Mouse (Mus musculus) Patski (cell line): ENCODE data around the gene Slc5a10. TPM values are rescaled to one million over a fixed set of nuclear protein-coding genes. Genes with fewer than 3 reads are reported as not detected.

Experiments
- ATAC-seq: fragments of 100-300 bp; one replicate; pipeline ENCODE4 v1.8.0; 2021
- CTCF ChIA-PET: fragments of 350-600 bp; sonication (Branson Sonifier 250); formaldehyde crosslinking; loops from one replicate; lab custom pipeline; 2022; ENCODE audit warnings: inconsistent platforms; lab: Charles Lee
- POLR2A ChIA-PET: fragments of 350-600 bp; sonication (Branson Sonifier 250); formaldehyde crosslinking; loops from one replicate; lab custom pipeline; 2022; ENCODE audit warnings: antibody characterized with exemption, inconsistent platforms; lab: Charles Lee
- DNase-seq: peaks from one replicate; pipeline ENCODE4 v3.0.0-alpha.2; 2011; ENCODE audit warnings: low read depth, low spot score
- H3K27me3 ChIP-seq: fragments of 371-371 bp; one replicate; pipeline ENCODE4 v1.5.1; 2021
- CTCF ChIP-seq: fragments of 100-300 bp; IDR thresholded peaks from one replicate; pipeline ENCODE4 v1.5.1; 2021
- in situ Hi-C: fragments of 300-500 bp; cut with MboI; formaldehyde crosslinking; loops from 3 replicates; pipeline ENCODE4 v1.11.1; 2018; ENCODE audit warnings: low pct_unique_long_range_greater_than_20kb, mixed read lengths
- polyA plus RNA-seq: library from polyadenylated mRNA; unstranded; gene quantifications from one replicate; pipeline ENCODE4 v1.2.3, GENCODE M21; 2021

Gene Slc5a10
- polyA plus RNA-seq, 1 experiment from 2014 or later: not detected

DNA sequence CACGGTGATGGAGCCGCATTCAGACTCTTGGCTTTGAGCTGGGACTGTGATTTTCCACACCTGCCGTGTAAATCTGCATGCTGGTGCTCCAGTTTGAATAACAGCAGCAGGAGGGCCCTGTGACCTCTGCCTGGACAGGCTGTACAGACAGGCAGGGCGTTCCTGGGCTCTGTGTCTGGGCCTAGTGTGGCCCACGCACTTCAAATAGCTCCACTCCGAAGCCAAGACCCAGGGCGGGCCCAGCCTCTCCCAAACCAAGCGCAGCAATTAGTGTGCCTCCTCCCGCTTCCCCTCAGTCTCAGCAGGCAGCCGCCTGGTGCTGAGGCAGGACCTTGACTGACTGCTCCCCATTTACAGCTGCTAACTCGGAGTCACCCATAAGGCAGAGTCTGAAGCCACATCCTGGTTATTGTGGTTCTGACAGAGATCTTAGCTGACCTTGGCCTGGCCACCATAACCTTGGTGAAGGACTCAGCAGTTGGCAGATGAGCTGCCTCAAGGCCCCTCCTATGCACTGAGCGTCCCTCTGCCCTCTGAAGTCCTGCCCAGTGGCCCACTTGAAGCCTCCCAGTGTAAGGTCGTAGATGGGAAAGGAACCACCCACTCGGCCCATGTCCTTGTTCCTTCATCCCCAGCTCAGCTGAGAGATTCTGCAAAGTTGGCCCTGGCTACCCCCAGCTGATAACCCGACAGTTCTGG lies 7.3 kb downstream of the Slc5a10 start:
- TF ChIP-seq CTCF: no peak
- no peak for DNase-seq
- ChIA-PET POLR2A (no interaction called here), CTCF (interaction anchor here (0.8 to 3.3 kb wide), 4 partner anchors 47 to 89 kb away, joined by 3 to 39 read pairs (median 22); no protein-coding TSS in a partner anchor)
- H3K27me3 ChIP-seq: no peaks in the 10 kb centered on the region
- no peak for ATAC-seq
- in situ Hi-C loops: no loop called here

DNA sequence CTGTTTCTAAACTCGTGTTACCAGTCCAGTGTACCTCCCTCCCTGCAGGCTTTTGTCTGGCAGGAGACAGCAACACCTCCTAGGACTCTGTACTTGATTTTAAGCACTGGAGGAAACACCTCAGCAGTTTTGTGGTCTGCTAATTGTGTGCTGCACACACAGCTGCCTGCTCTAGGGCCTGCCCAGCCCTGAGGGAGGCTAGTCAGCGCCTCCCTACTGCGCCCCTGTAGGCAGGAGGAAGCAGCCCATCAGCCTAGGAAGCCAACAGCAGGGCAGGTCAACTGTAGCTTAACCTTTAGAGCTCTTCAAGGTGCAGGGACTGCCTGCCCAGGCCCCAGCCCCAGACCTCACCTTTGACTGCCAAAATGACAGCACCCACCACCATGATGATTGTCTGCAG lies 11.7 kb downstream of the Slc5a10 start:
- CTCF ChIA-PET: interaction anchor here (0.8 to 1.6 kb wide), 2 partner anchors 17 to 43 kb away, joined by 4 to 5 read pairs; no protein-coding TSS in a partner anchor
- in situ Hi-C loops: loop anchor here (10.0 kb wide), 1 partner anchor 294 kb away; no protein-coding TSS in a partner anchor

DNA sequence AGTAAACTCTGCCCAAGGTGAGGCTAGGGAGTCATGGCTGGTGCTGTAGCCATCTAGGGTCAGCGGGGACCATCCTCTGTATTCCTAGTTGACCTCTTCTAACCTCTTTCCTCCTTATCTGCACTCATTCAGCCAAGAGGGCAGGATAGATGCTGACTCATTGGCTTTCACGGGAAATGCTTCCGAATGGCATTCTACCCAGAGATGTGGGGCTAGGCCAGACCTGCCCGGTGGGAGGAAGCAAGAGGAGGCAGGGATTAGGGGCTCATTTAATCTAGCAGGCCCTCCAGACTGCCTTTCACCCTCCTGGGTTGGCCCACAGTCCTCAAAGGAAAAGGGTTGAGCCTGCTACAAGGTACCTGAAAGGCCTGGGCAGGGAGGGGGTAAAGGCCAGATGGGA lies 14.4 kb downstream of the Slc5a10 start:
- in situ Hi-C loops: loop anchor here (10.0 kb wide), 1 partner anchor 291 kb away; no protein-coding TSS in a partner anchor
- POLR2A ChIA-PET: no interaction called here
- no peak for TF ChIP-seq CTCF
- no peaks in the 10 kb centered on the region for H3K27me3 ChIP-seq
- no peak for ATAC-seq
- CTCF ChIA-PET: no interaction called here
- DNase-seq: no peak

More for the DNA sequence above, 11.7 kb downstream of the Slc5a10 start:
- POLR2A ChIA-PET: no interaction called here
- no peak for ATAC-seq
- no peaks in the 10 kb centered on the region for H3K27me3 ChIP-seq
- no peak for DNase-seq
- TF ChIP-seq CTCF: no peak

DNA sequence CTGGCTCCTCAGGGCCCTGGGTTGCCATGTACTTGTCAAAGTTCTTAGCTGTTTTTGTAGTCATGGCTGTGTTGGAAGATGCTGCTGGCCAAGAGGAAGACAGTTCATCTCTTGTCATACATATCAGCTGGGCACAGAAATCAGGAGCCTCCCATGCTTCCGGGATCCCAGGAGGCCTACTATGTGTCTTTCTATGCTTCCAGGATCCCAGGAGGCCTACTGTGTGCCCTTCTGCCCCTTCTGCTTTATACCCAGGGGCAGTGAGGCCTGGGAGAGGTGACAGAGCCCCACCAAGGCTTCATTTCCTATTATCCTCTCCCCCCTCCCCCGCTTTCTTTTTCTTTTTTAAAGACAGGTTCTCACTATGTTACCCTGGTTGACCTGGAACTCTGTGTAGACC lies 15.0 kb downstream of the Slc5a10 start:
- DNase-seq: no peak
- ATAC-seq: no peak
- ChIA-PET POLR2A (no interaction called here), CTCF (interaction anchor here (0.8 kb wide), 1 partner anchor 80 kb away, joined by 3 read pairs; no protein-coding TSS in a partner anchor)
- in situ Hi-C loops: loop anchor here (10.0 kb wide), 1 partner anchor 291 kb away; no protein-coding TSS in a partner anchor
- H3K27me3 ChIP-seq: no peaks in the 10 kb centered on the region
- TF ChIP-seq CTCF: no peak

DNA sequence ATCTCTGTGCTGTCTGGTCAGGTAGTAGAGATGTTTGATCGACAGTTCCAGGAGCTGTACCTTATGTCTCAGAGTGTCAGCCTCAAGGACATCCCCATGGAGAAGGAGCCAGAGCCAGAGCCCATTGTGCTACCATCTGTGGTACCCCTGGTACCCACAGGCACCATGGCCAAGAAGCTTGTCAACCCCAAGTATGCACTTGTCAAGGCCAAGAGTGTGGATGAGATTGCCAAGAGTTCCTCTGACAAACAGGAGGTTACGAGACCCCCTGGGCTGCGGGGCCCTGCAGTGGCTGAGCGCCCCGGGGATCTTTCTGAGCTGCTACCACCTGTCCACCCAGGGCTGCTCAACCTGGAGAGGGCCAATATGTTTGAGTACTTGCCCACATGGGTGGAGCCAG lies 18.1 kb downstream of the Slc5a10 start:
- POLR2A ChIA-PET: no interaction called here
- in situ Hi-C loops: loop anchor here (10.0 kb wide), 1 partner anchor 288 kb away; no protein-coding TSS in a partner anchor
- ATAC-seq: no peak
- TF ChIP-seq CTCF: no peak
- CTCF ChIA-PET: interaction anchor here (0.8 to 1.8 kb wide), 3 partner anchors 12 to 73 kb away, joined by 3 to 6 read pairs (median 5); no protein-coding TSS in a partner anchor
- no peak for DNase-seq
- no peaks in the 10 kb centered on the region for H3K27me3 ChIP-seq

DNA sequence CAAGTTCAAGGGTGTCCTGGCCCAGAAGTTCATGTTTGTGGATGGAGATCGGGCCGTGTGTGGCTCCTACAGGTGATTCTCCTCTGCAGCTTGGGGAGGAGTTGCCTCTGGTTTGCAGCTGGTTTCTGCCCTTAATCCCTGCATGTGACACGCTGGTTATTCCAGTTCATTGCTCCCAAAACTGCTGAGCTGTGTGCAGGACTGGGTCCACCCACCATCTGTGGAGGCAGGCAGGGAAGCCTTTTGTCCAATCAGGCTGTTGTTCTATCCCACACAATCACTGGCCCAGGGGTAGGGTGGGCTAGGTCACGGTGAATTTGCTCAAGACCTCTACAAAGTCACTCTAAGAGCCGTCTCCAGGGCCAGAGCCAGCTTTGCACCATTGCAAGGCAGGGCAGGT lies 18.9 kb downstream of the Slc5a10 start:
- no peak for DNase-seq
- TF ChIP-seq CTCF: no peak

DNA sequence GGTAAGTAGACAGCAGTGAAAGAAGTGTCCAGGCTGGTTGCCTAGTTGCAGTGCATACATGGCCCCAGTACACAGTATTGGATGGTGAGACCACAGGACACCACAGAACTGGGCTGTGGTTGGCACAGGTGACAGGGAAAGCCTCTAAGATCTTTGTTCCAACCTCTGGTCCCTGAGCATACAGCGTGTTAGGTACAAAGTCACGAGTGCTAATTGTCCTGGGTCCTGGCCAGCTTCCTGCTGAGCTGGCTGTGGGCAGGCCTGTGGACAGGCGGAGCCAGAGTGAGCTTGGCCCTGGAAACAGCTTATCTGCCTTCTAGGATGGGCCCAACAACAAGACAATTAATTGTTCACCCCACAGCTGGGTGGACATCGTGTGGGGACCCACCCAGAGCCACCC lies 20.7 kb downstream of the Slc5a10 start:
- DNase-seq (no peak), ATAC-seq (peak; percentile 45)
- in situ Hi-C loops: loop anchor here (10.0 kb wide), 1 partner anchor 285 kb away; no protein-coding TSS in a partner anchor
- H3K27me3 ChIP-seq: no peaks in the 10 kb centered on the region
- ChIA-PET POLR2A (no interaction called here), CTCF (interaction anchor here (1.0 kb wide), 1 partner anchor 80 kb away, joined by 3 read pairs; no protein-coding TSS in a partner anchor)
- TF ChIP-seq CTCF: no peak

More for the DNA sequence above, 18.9 kb downstream of the Slc5a10 start:
- ChIA-PET CTCF (interaction anchor here (0.9 to 1.8 kb wide), 3 partner anchors 10 to 72 kb away, joined by 3 to 6 read pairs (median 5); no protein-coding TSS in a partner anchor), POLR2A (interaction anchor here (0.6 kb wide), 1 partner anchor 14 kb away, joined by 4 read pairs; no protein-coding TSS in a partner anchor)
- no peaks in the 10 kb centered on the region for H3K27me3 ChIP-seq
- in situ Hi-C loops: loop anchor here (10.0 kb wide), 1 partner anchor 287 kb away; no protein-coding TSS in a partner anchor
- no peak for ATAC-seq

DNA sequence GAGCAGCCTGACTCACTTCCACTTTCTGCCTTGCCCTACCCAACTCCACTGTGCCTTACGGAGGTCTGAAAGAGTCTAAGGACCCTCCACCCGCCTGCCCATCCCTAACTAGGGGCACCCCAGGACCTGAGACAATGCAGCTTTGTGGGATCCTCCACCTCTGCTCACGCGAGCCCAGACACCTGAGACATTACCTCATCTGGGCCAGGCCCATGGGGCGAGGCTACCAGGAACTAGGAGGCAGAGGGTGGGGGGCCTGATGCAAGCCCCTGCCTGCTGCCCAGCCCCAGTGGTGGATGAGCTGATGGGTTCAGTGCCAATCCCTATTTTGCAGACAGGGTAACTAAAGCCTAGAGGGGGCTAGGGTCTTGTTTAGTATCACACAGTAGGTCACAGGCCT lies 21.2 kb downstream of the Slc5a10 start:
- no peaks in the 10 kb centered on the region for H3K27me3 ChIP-seq
- in situ Hi-C loops: no loop called here
- ATAC-seq (no peak), DNase-seq (no peak)
- TF ChIP-seq CTCF: no peak
- ChIA-PET CTCF (interaction anchor here (1.0 kb wide), 1 partner anchor 79 kb away, joined by 3 read pairs; no protein-coding TSS in a partner anchor), POLR2A (no interaction called here)

DNA sequence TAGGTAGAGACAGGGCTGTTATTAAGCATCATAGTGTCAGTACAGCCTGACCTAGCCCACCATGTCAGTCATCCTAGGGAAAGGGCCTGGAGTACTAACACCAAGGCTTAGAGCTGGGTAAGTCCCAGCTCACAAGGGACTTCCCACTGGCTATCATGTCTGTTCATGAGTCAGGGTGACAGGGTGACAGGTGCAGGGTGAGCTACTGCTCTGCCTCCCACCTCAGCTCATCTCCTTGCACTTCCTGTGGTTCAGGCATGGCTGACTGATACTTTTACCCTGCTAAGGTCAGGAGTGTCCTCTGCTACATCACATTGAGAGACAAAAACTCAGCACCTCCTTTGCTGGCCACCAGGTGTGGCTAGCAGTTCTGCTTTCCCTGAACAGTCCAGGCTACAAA lies 21.8 kb downstream of the Slc5a10 start:
- TF ChIP-seq CTCF: no peak
- ChIA-PET CTCF (no interaction called here), POLR2A (interaction anchor here (0.6 to 0.8 kb wide), 2 partner anchors 21 to 91 kb away, joined by 3 to 5 read pairs; no protein-coding TSS in a partner anchor)
- DNase-seq (no peak), ATAC-seq (no peak)
- H3K27me3 ChIP-seq: no peaks in the 10 kb centered on the region
- in situ Hi-C loops: no loop called here

DNA sequence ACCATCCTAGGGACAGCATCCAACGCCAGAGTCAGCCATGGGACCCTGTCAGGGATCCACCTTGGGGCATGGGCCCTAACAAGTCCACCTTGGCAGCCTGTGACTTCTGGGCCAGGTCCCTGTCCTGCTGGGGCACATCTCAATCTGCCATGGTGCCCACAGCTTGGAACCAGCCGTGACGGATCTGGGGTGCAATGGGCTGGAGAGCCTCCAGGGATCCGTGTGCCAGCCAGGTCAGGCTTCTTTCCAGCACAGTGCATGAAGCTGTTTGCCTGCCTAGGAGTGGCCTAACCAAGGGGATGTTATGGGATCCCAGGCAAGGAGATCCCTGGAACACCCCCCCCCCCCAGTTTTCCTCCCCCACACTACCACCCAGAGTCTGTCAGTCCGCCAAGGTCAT lies 27.6 kb downstream of the Slc5a10 start:
- no peaks in the 10 kb centered on the region for H3K27me3 ChIP-seq
- no peak for DNase-seq
- ChIA-PET POLR2A (no interaction called here), CTCF (interaction anchor here (0.6 to 1.3 kb wide), 2 partner anchors 22 to 27 kb away, joined by 3 to 4 read pairs; no protein-coding TSS in a partner anchor)
- no peak for ATAC-seq
- no peak for TF ChIP-seq CTCF
- in situ Hi-C loops: no loop called here
